Mouse (Mus musculus) adrenal gland, postnatal 10 days (tissue): Measurements from ENCODE around the gene Usp49. TPM values are rescaled to one million over a fixed set of nuclear protein-coding genes. Genes with fewer than 3 reads are reported as not detected.
"Not testable (repeated sequence)": the region's sequence is repeated elsewhere in the genome, so short reads cannot be mapped to it uniquely, and the experiment has no call there.

Source experiments
- DNase-seq: peaks from one replicate; pipeline ENCODE4 v3.0.0; 2021; ENCODE audit warnings: mixed read lengths
- long read RNA-seq, 2 experiments: library from polyadenylated mRNA; stranded (forward); transcript quantifications; one replicate each; pipeline ENCODE4 v2.0.0; 2021
- total RNA-seq, 2 experiments: library from RNA; stranded (reverse); gene quantifications; 2 replicates each; pipeline ENCODE4 v1.2.3; 2021

Gene Usp49
- 1 to 10 TPM; 6.8 to 9.0 TPM for total RNA-seq
- long read RNA-seq, experiment 1: 0 reads
- long read RNA-seq, experiment 2: 0 reads

- no peak for DNase-seq
Measured at GRCm38 (mm10) chr17:47630678-47631065, at the start of gene Usp49. Usp49 (plus strand) TSS chr17:47630690.

GRCm38 (mm10) chr17:47580962-47581361 is 49.5 kb upstream of the Usp49 start:
- DNase-seq: peak; percentile 18

- no peak for DNase-seq
Measured at GRCm38 (mm10) chr17:47588517-47588916, 42.0 kb upstream of the Usp49 start.

GRCm38 (mm10) chr17:47591073-47591472 is 39.4 kb upstream of the Usp49 start:
- DNase-seq: no peak

GRCm38 (mm10) chr17:47593215-47593853 is 37.2 kb upstream of the Usp49 start:
- DNase-seq: peak; percentile 98

GRCm38 (mm10) chr17:47593854-47594182 is 36.7 kb upstream of the Usp49 start:
- no peak for DNase-seq

- peak; percentile 64 for DNase-seq
Measured at GRCm38 (mm10) chr17:47594183-47594968, 36.1 kb upstream of the Usp49 start.

- no peak for DNase-seq
Measured at GRCm38 (mm10) chr17:47594969-47595247, 35.6 kb upstream of the Usp49 start.

GRCm38 (mm10) chr17:47595248-47596161 is 35.0 kb upstream of the Usp49 start:
- DNase-seq: peak; percentile 77

- DNase-seq: peak; percentile 16
Measured at GRCm38 (mm10) chr17:47596162-47596838, 34.2 kb upstream of the Usp49 start.

GRCm38 (mm10) chr17:47596839-47597164 is 33.7 kb upstream of the Usp49 start:
- no peak for DNase-seq

GRCm38 (mm10) chr17:47597261-47597660 is 33.2 kb upstream of the Usp49 start:
- DNase-seq: peak; percentile 38

GRCm38 (mm10) chr17:47597838-47598579 is 32.5 kb upstream of the Usp49 start:
- DNase-seq: peak; percentile 61

GRCm38 (mm10) chr17:47598580-47599304 is 31.7 kb upstream of the Usp49 start:
- not testable (repeated sequence) for DNase-seq

GRCm38 (mm10) chr17:47599511-47600297 is 30.8 kb upstream of the Usp49 start:
- DNase-seq: peak; percentile 29

GRCm38 (mm10) chr17:47600601-47601388 is 29.7 kb upstream of the Usp49 start:
- no peak for DNase-seq

- DNase-seq: no peak
Measured at GRCm38 (mm10) chr17:47601389-47601755, 29.1 kb upstream of the Usp49 start.

GRCm38 (mm10) chr17:47602289-47602688 is 28.2 kb upstream of the Usp49 start:
- DNase-seq: no peak

GRCm38 (mm10) chr17:47606220-47606619 is 24.3 kb upstream of the Usp49 start:
- peak; percentile 40 for DNase-seq
